Mouse (Mus musculus) heart, postnatal 0 days (tissue): Measurements from ENCODE around the gene Thap2.

ENCODE experiments used
- CTCF ChIP-seq: IDR thresholded peaks from 2 replicates; pipeline ENCODE4 v1.5.1; 2016; ENCODE audit warnings: antibody characterized with exemption, control low read depth, low read depth
- EP300 ChIP-seq: IDR thresholded peaks from 2 replicates; pipeline ENCODE4 v1.6.1; 2016; ENCODE audit warnings: antibody characterized with exemption, low read depth

GRCm38 (mm10) chr10:115359066-115359465 is 25.2 kb downstream of the Thap2 start:
- TF ChIP-seq CTCF (no peak), EP300 (no peak)
